Mouse (Mus musculus) central nervous system, embryonic 14 days (tissue): ENCODE measurements around the gene Cd53. TPM values are rescaled to one million over a fixed set of nuclear protein-coding genes. Genes with fewer than 3 reads are reported as not detected.

ENCODE experiments used
- polyA plus RNA-seq: library from polyadenylated mRNA; depleted of rRNA; stranded (reverse); fragments of >200 nt; gene quantifications from 2 replicates; pipeline ENCODE4 v1.2.3, GENCODE M21; 2012; rRNA removed

The Cd53 gene
- polyA plus RNA-seq = 3.8 and 4.0 TPM in 2 replicates

GRCm38 (mm10) chr3:106789930-106790329 lies at the start of gene Cd53:
TSS of gene Cd53 (minus strand) at chr3:106790149.

DNA sequence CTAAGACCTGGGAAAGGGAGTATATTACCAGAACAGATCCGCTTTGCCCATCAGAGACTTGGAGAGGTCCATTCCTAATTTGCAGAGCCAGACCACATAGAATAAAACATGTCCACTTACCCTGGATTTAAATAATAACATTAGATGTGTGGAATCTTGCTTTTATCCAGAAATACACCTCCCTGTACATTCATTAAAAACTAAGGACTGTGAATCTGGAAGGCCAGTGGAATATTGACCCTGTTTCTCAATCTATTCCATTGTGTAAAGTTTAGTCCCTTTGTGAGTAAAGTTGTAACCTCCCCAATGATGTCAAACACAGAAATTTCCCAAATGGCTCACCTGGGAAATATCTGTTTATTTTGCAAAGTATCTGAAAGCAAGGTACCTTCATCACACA lies 36.2 kb upstream of the Cd53 start, which contains the start of gene Olfr266:
TSS of gene Olfr266 (minus strand) at position 101 of the 400 bp plus-strand sequence.

Other genes with a start within 250 kb of the Cd53 start
- 39.1 and 41.1 TPM in 2 replicates for gene Dram2, start 242.4 kb downstream of the Cd53 start, polyA plus RNA-seq
- gene Cept1, start 242.3 kb downstream of the Cd53 start, polyA plus RNA-seq = 26.0 and 27.5 TPM in 2 replicates
- 14.6 and 14.8 TPM in 2 replicates for gene Lrif1, start 105.2 kb downstream of the Cd53 start, polyA plus RNA-seq
- 0.05 and 0.09 TPM in 2 replicates for gene Olfr266, start 36.1 kb upstream of the Cd53 start, polyA plus RNA-seq
- gene Kcna3, start 246.0 kb upstream of the Cd53 start, polyA plus RNA-seq = 6.1 and 7.5 TPM in 2 replicates